Mouse (Mus musculus): ENCODE data around the gene Mrrf. TPM values are rescaled to one million over a fixed set of nuclear protein-coding genes. Genes with fewer than 3 reads are reported as not detected.

Gene Mrrf
- polyA plus RNA-seq, 1 experiment, result 1.9 TPM

DNA sequence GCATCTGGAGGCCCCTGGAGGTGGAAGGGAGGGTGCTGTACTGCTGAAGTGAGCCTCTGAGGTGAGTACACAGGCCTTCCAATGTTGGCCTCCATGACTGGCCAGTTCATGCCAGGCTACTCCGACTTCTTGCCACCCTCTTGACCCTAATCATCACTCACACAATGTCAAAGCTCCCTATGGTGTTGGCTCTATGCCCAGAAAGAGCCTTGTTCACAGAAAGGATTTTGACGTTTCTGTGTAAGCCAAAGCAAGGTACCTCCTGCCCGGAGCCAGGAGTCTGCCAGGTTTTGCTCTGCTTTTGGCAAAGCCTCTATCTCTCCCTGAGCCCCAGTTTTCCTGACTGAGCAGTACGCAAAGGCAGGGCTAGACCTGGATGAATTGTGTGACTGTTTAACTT lies 99.7 kb downstream of the Mrrf start:
- TF ChIP-seq GATA1 (IDR thresholded peaks at IDR 0.05; ENCODE audit: low read length), result no peak

DNA sequence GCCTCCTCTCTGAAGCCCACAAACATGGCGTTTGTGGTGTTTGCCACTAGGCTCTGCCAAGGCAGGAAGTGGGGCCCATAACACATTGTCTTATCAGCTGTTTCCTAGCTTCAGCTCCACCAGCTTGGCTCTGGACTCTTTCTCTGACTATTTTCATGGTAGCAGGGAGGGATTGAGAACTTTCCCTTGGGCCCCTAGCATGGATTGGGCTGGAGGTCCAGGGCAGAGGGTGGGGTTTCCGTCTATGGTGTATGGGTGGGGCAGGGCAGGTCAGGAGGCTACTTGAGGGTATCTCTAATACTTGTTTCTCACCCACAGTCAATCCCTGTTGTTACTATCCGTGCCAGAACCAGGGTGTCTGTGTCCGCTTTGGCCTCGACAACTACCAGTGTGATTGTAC lies 100.7 kb downstream of the Mrrf start:
- no peak for TF ChIP-seq GATA1 (IDR thresholded peaks at IDR 0.05; ENCODE audit: low read length)

DNA sequence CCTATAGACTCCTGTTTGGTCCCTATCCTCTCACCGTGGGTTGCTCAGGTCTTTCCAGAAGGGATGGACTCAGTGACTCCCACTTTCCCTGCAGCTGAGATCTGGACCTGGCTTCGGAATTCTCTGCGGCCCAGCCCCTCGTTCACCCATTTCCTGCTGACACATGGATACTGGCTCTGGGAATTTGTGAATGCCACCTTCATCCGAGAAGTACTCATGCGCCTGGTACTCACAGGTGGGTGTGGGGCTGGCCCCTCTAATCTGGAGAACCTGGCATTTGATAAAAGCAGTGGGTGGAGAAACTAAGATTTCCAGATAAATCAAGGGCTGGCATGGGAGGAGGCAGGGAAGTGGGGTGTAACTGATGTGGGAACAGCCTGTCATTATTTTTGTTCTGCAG lies 101.4 kb downstream of the Mrrf start:
- TF ChIP-seq GATA1 (IDR thresholded peaks at IDR 0.05; ENCODE audit: low read length), result no peak

DNA sequence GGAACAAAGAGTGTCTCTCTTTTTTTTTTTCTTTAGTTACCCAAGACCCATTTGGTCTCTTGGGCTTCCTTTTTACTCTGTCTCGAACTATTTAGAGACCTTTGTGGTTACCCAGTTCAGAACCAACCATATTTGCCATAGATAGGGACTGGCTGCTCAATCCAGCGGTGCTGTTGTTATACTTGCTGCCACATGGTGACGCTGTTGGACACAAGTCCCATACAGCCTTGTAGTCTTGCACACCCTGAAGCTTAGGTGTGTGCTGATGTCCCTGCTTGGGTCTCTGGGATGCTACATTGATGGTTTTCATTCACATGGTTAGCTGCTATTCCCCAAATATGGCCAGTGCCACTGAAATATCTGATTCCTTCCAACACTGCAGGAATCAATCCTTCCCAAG lies 102.3 kb downstream of the Mrrf start:
- no peak for TF ChIP-seq GATA1 (IDR thresholded peaks at IDR 0.05; ENCODE audit: low read length)

GRCm38 (mm10) chr2:36238951-36239350 lies 102.8 kb downstream of the Mrrf start:
- no peak for TF ChIP-seq GATA1 (IDR thresholded peaks at IDR 0.05; ENCODE audit: low read length)

Other genes starting within 250 kb of the Mrrf start
- 1.3 and 1.4 TPM in 2 replicates for gene Ttll11, start 156.5 kb upstream of the Mrrf start, polyA plus RNA-seq (2012)
- 71.8 and 79.4 TPM in 2 replicates for gene Ndufa8, start 87.0 kb upstream of the Mrrf start, polyA plus RNA-seq (2012)
- gene Morn5, start 86.9 kb upstream of the Mrrf start, polyA plus RNA-seq (2012), result not detected in 2 replicates
- gene Lhx6, start 31.0 kb upstream of the Mrrf start, polyA plus RNA-seq (2012), result not detected in 2 replicates
- gene Rbm18, start 384 bp downstream of the Mrrf start, polyA plus RNA-seq (2012), result 8.9 and 13.5 TPM in 2 replicates
- gene Ptgs1, start 94.0 kb downstream of the Mrrf start, polyA plus RNA-seq (2012), result not detected in 2 replicates
- gene Olfr338, start 237.1 kb downstream of the Mrrf start, polyA plus RNA-seq (2012), result not detected in 2 replicates

All from G1E-ER4 (cell line).